Comparison of ENCODE assay signal across 8 mouse cellular contexts in the genomic region with DNA sequence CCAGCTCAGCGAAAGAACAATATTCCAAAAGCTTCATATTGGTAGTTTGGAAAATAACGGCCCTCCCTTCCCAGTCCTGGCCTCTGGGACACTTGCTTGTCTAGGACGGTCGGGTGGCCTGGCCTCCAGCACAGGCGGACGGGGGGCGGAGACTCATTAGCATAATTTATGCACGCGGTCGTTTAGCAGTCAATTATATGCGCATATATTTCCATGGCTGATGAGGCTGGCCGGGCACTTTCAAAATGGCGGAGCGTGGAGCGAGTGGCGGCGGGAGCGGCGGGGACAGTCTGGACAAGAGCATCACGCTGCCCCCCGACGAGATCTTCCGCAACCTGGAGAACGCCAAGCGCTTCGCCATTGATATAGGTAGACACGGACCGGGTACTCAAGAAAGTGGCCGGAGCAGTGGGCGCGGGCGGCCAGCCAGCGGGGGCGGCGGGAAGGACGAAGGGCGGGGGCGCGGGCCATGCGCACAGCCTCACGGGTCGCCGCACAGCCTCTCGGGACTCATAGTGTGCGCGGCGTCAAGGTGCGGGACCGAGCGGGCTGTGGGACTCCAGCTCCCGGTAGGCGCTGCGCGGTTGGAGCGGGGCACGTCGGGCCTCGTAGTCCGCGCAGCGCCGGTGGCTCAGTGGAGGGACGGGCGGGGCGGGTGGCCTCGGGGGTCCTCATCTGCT. TPM values are rescaled to one million over a fixed set of nuclear protein-coding genes. Genes with fewer than 3 reads are reported as not detected.
DNase-seq lines count a peak whose midpoint lies in the region; ATAC-seq lines count a peak whose summit lies in the region.

A gene (plus strand): TSS at position 223 of the 680 bp plus-strand sequence.

- H3K27me3 ChIP-seq in intestine, embryonic 15.5 days (replicated peaks) = peaks cover 47% of the 10 kb centered on the region

- peak; percentile 96 for ATAC-seq in intestine, embryonic 15.5 days
- peak; percentile 75 for ATAC-seq in megakaryocyte-erythroid progenitor cell, adult 5-6 weeks (replicated peaks; ENCODE audit: low FRiP score, low TSS enrichment, poor library complexity, severe bottlenecking)

- H3K36me3 ChIP-seq in intestine, embryonic 15.5 days = peaks cover 1% of the 10 kb centered on the region

- H3K4me1 ChIP-seq in intestine, embryonic 15.5 days (replicated peaks) = peaks cover 42% of the 10 kb centered on the region

- H3K9me3 ChIP-seq in intestine, embryonic 15.5 days = no peaks in the 10 kb centered on the region

- intact Hi-C loops in gastrocnemius, postnatal 36 days (cut with DNase I) = loop anchor here (2.0 kb wide), 1 partner anchor 19 kb away; no protein-coding TSS in a partner anchor
- intact Hi-C loops in left cerebral cortex, postnatal 14 days (cut with DNase I) = no loop called here

- H3K4me2 ChIP-seq in intestine, embryonic 15.5 days (replicated peaks) = peak within 1 kb of the TSS; percentile 74

- H3K9ac ChIP-seq in intestine, embryonic 15.5 days = peak within 1 kb of the TSS; percentile 79

- peak; percentile 94 for DNase-seq in adrenal gland, adult 2 months
- DNase-seq in embryo, embryonic 11 days = peak; percentile 96
- peak; percentile 84 to 90 for DNase-seq in gastrocnemius, postnatal 36 days
- peak; percentile 93 for DNase-seq in left cerebral cortex, postnatal 14 days (ENCODE audit: low spot score in 2 of 2)
- peak; percentile 93 for DNase-seq in right cerebral cortex, postnatal 14 days
- DNase-seq in urinary bladder, postnatal 25 days (ENCODE audit: low spot score) = peak; percentile 79

- H3K27ac ChIP-seq in intestine, embryonic 15.5 days = peak within 1 kb of the TSS; percentile 91

- WGBS in intestine, embryonic 15.5 days = under 1% methylated on average over 65 of the region's 66 CpGs

- peak within 1 kb of the TSS; percentile 90 for H3K4me3 ChIP-seq in intestine, embryonic 15.5 days (replicated peaks)

RNA-seq across cellular contexts. Expression of the gene that starts here (rescaled TPM):
- 10 to 100 TPM; 24.5 to 28.0 TPM for total RNA-seq in adrenal gland, adult 2 months (2021)
- 34.8 and 35.3 TPM in 2 replicates for polyA plus RNA-seq in adrenal gland, adult 2 months (2012; rRNA removed)
- 10 to 100 TPM; 30.5 to 33.2 TPM for total RNA-seq in gastrocnemius, postnatal 36 days (2021)
- polyA plus RNA-seq in intestine, embryonic 15.5 days (2015; fragmentation: Nextera tagmentation; extraction: Ambion mirVana) = 34.2 and 36.1 TPM in 2 replicates
- total RNA-seq in left cerebral cortex, postnatal 14 days (2021) = 10 to 100 TPM; 31.8 to 33.4 TPM
- 71.5 and 97.3 TPM in 2 replicates for total RNA-seq in megakaryocyte-erythroid progenitor cell, adult 5-6 weeks (2014; fragmentation: Nextera tagmentation)
- 34.6 and 35.9 TPM in 2 replicates for total RNA-seq in megakaryocyte-erythroid progenitor cell, adult 5-6 weeks (2017)

Comparison
In these comparisons a context has a peak if more than half of its experiments do, and no peak if none do; other contexts are left out.
1. Peak in every context shown above with its lines: DNase-seq, ATAC-seq, H3K4me3 ChIP-seq and H3K27ac ChIP-seq.